14 mouse cellular contexts compared by ENCODE assay signal in genomic region chr19:23924791-23925190, GRCm38 (mm10).
"Had no signal": no experiment of that assay in that cellular context is flagged by ENCODE, and none has a peak within 500 bp of the region (broad histone marks: within the 10 kb centered on the region; RNA-seq: fewer than 3 reads in every experiment).

No protein-coding gene starts in this region.

- H3K27me3 ChIP-seq: limb, embryonic 15.5 days; liver, embryonic 12.5 days had no signal

- H3K9me3 ChIP-seq: limb, embryonic 15.5 days; liver, embryonic 12.5 days had no signal

- DNase-seq: kidney, adult 9 months; kidney, postnatal 36 days; layer of hippocampus, adult 9-11 months; layer of hippocampus, postnatal 36 days; lung, postnatal 10 days; lung, postnatal 4 days; midbrain, embryonic 14.5 days; thymus, adult 2 months; thymus, postnatal 25 days had no signal

- H3K9ac ChIP-seq: limb, embryonic 15.5 days; liver, embryonic 12.5 days; lung, embryonic 14.5 days had no signal

- H3K4me3 ChIP-seq: limb, embryonic 15.5 days; liver, embryonic 12.5 days had no signal

- H3K27ac ChIP-seq: kidney, postnatal 0 days; limb, embryonic 15.5 days; liver, embryonic 12.5 days; stomach, postnatal 0 days had no signal

- H3K4me2 ChIP-seq: limb, embryonic 15.5 days; liver, embryonic 12.5 days; lung, embryonic 14.5 days had no signal

- ATAC-seq: liver, embryonic 12.5 days had no signal

- H3K4me1 ChIP-seq: limb, embryonic 15.5 days; liver, embryonic 12.5 days had no signal

- H3K36me3 ChIP-seq: limb, embryonic 15.5 days; liver, embryonic 12.5 days had no signal
